Mouse (Mus musculus) forebrain, embryonic 15.5 days (tissue): ENCODE data around the gene Slc35d3. TPM values are rescaled to one million over a fixed set of nuclear protein-coding genes. Genes with fewer than 3 reads are reported as not detected.
A peak's percentile ranks its signal among the peaks of the same experiment; 100 is the strongest.

Source experiments
- ATAC-seq: fragments of 200-750 bp; cut with Nextera tagmentation; replicated peaks from 2 replicates; pipeline ENCODE4 v1.8.0; 2017; ENCODE audit warnings: mild to moderate bottlenecking, moderate TSS enrichment, moderate library complexity
- H3K27ac ChIP-seq: fragments of 300-500 bp; sonication (generic); replicated peaks from 2 replicates; pipeline ENCODE4 v1.5.1; 2015; ENCODE audit warnings: mild to moderate bottlenecking, inconsistent platforms
- H3K27me3 ChIP-seq: fragments of 300-500 bp; sonication (generic); 2 replicates; pipeline ENCODE4 v1.6.1; 2015; ENCODE audit warnings: inconsistent platforms
- H3K36me3 ChIP-seq: fragments of 300-500 bp; sonication (generic); 2 replicates; pipeline ENCODE4 v1.6.1; 2015; ENCODE audit warnings: mild to moderate bottlenecking, inconsistent platforms
- H3K4me1 ChIP-seq: fragments of 300-500 bp; sonication (generic); 2 replicates; pipeline ENCODE4 v1.6.1; 2015; ENCODE audit warnings: inconsistent platforms
- H3K4me2 ChIP-seq: fragments of 300-500 bp; sonication (generic); replicated peaks from 2 replicates; pipeline ENCODE4 v1.6.1; 2015; ENCODE audit warnings: mild to moderate bottlenecking, inconsistent platforms
- H3K4me3 ChIP-seq: fragments of 300-500 bp; sonication (generic); 2 replicates; pipeline ENCODE4 v1.5.1; 2015; ENCODE audit warnings: mild to moderate bottlenecking, inconsistent platforms
- H3K9ac ChIP-seq: fragments of 300-500 bp; sonication (generic); replicated peaks from 2 replicates; pipeline ENCODE4 v1.6.1; 2015; ENCODE audit warnings: mild to moderate bottlenecking, inconsistent platforms
- H3K9me3 ChIP-seq: fragments of 300-500 bp; sonication (generic); 2 replicates; pipeline ENCODE4 v1.6.1; 2016; ENCODE audit warnings: inconsistent platforms
- WGBS: fragments of 180-500 bp; shearing (Covaris S2); methylation state at CpG from one replicate; pipeline ENCODE4 v1.1.7; 2015; ENCODE audit warnings: mixed read lengths; 5-methylcytosine and 5-hydroxymethylcytosine counted together
- polyA plus RNA-seq: library from polyadenylated mRNA; unstranded; fragments of >200 nt; fragmentation: Nextera tagmentation; extraction: Ambion mirVana; gene quantifications from 2 replicates; pipeline ENCODE4 v1.2.1, GENCODE M21; 2015

Slc35d3 gene
- 1.2 and 1.3 TPM in 2 replicates for polyA plus RNA-seq

DNA sequence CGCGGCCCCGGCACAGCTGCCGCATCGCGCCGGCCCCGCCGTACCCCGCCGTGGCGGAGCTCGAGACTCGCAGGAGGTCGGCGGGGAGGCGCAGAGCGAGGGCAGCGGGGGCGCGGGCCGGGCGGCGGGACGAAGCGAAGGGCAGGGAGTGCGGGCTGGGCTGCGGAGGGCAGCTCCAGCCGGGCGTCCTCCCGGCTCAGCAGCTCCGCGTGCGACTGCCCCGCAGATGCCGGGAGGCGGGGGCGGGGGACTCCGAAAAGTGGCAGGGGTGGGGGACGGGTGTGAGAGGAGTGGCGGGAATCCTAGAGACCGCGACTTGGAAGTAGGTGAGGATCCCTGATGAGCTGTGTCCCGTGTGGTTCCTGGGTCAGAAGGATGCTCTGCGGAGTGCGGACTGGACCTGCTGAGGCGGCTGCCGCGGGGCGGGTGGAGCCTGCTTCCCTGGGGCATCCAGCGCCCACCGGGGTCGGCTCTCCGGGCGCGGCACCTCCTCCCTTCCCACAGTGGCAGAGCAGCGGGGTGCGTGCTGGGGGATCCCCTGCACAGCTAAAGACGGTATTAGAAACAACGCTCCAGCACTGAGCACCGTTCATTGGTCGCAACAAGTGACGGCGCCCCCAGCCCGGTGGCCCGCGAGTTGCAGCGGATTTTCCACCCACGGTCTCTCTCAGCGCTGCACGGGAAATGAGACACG, at the start of gene Slc35d3:
Gene Slc35d3 (minus strand): TSS at position 462 of the 694 bp plus-strand sequence.
- no peak within 1 kb of the TSS for H3K27ac ChIP-seq
- WGBS = under 1% methylated on average over 72 of the region's 72 CpGs
- H3K27me3 ChIP-seq = peaks cover 56% of the 10 kb centered on the region

GRCm38 (mm10) chr10:19900191-19900590, 48.9 kb upstream of the Slc35d3 start:
- no peaks in the 10 kb centered on the region for H3K36me3 ChIP-seq
- no peaks in the 10 kb centered on the region for H3K4me1 ChIP-seq
- no peak for ATAC-seq
- H3K4me2 ChIP-seq = no peak overlapping the region
- no peak overlapping the region for H3K4me3 ChIP-seq
- no peaks in the 10 kb centered on the region for H3K9me3 ChIP-seq
- no peak overlapping the region for H3K27ac ChIP-seq
- 79% methylated on average over 2 of the region's 2 CpGs for WGBS
- no peak overlapping the region for H3K9ac ChIP-seq
- no peaks in the 10 kb centered on the region for H3K27me3 ChIP-seq

More for the DNA sequence above, at the start of gene Slc35d3:
- Histone ChIP-seq H3K4me3 (peak within 1 kb of the TSS; percentile 61), H3K4me1 (peaks cover 32% of the 10 kb centered on the region), H3K9me3 (no peaks in the 10 kb centered on the region), H3K36me3 (no peaks in the 10 kb centered on the region), H3K9ac (peak within 1 kb of the TSS; percentile 52), H3K4me2 (peak within 1 kb of the TSS; percentile 100)
- peak; percentile 67 for ATAC-seq

- ATAC-seq = peak; percentile 46; the same call in 1 of the 2 replicates
These were observed 42.7 kb upstream of the Slc35d3 start for GRCm38 (mm10) chr10:19893976-19894375.

GRCm38 (mm10) chr10:19893146-19893545, 41.9 kb upstream of the Slc35d3 start:
- no peaks in the 10 kb centered on the region for H3K27me3 ChIP-seq
- no peak overlapping the region for H3K4me3 ChIP-seq
- ATAC-seq = no peak
- no peaks in the 10 kb centered on the region for H3K9me3 ChIP-seq
- no peak overlapping the region for H3K4me2 ChIP-seq
- no peaks in the 10 kb centered on the region for H3K4me1 ChIP-seq
- H3K27ac ChIP-seq = no peak overlapping the region
- no peak overlapping the region for H3K9ac ChIP-seq
- 69% methylated on average over 6 of the region's 6 CpGs for WGBS
- no peaks in the 10 kb centered on the region for H3K36me3 ChIP-seq

More at GRCm38 (mm10) chr10:19893976-19894375, 42.7 kb upstream of the Slc35d3 start:
- Histone ChIP-seq H3K9me3 (no peaks in the 10 kb centered on the region), H3K4me2 (no peak overlapping the region), H3K27ac (no peak overlapping the region), H3K9ac (no peak overlapping the region), H3K4me3 (no peak overlapping the region), H3K4me1 (no peaks in the 10 kb centered on the region), H3K27me3 (no peaks in the 10 kb centered on the region), H3K36me3 (no peaks in the 10 kb centered on the region)
- whole genome bisulfite sequencing = 19% methylated on average over 4 of the region's 4 CpGs

GRCm38 (mm10) chr10:19891686-19892085, 40.4 kb upstream of the Slc35d3 start:
- H3K36me3 ChIP-seq = no peaks in the 10 kb centered on the region
- no peak for ATAC-seq
- no peak overlapping the region for H3K4me3 ChIP-seq
- H3K4me1 ChIP-seq = no peaks in the 10 kb centered on the region
- H3K9me3 ChIP-seq = no peaks in the 10 kb centered on the region
- H3K27ac ChIP-seq = no peak overlapping the region
- 47% methylated on average over 3 of the region's 3 CpGs for WGBS
- H3K9ac ChIP-seq = no peak overlapping the region
- no peak overlapping the region for H3K4me2 ChIP-seq
- no peaks in the 10 kb centered on the region for H3K27me3 ChIP-seq

- Histone ChIP-seq H3K27me3 (no peaks in the 10 kb centered on the region), H3K27ac (no peak overlapping the region), H3K4me2 (no peak overlapping the region), H3K9me3 (no peaks in the 10 kb centered on the region), H3K4me1 (no peaks in the 10 kb centered on the region), H3K9ac (no peak overlapping the region), H3K36me3 (no peaks in the 10 kb centered on the region), H3K4me3 (no peak overlapping the region)
- WGBS = 78% methylated on average over 3 of the region's 3 CpGs
- ATAC-seq = no peak
These were observed 38.6 kb upstream of the Slc35d3 start for GRCm38 (mm10) chr10:19889908-19890307.

- no peak overlapping the region for H3K9ac ChIP-seq
- no peaks in the 10 kb centered on the region for H3K4me1 ChIP-seq
- no peaks in the 10 kb centered on the region for H3K9me3 ChIP-seq
- no peaks in the 10 kb centered on the region for H3K27me3 ChIP-seq
- 89% methylated on average over 3 of the region's 3 CpGs for WGBS
- no peak overlapping the region for H3K4me3 ChIP-seq
- no peaks in the 10 kb centered on the region for H3K36me3 ChIP-seq
- H3K27ac ChIP-seq = no peak overlapping the region
- H3K4me2 ChIP-seq = no peak overlapping the region
- no peak for ATAC-seq
These were observed 35.0 kb upstream of the Slc35d3 start for GRCm38 (mm10) chr10:19886249-19886648.

DNA sequence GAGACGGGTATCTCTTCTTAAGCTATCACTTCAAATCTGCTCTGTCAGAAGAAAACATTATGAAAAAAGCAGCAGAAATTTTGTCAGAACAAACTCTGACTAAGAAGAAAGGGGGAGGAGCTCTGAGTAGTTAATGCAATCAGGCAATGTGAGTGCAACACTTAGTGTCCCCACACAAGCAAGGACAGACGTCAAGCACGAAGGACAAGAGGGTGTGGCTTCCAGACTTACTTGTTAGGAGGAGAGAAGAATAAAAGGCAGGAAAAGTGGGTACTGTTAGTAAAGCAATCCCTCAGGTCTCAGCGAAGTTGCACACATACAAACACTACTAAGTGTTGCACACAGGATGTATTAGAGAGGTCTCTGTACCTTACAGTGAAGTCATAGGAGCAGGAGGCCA, 33.1 kb upstream of the Slc35d3 start:
- no peak overlapping the region for H3K9ac ChIP-seq
- no peak overlapping the region for H3K4me2 ChIP-seq
- no peaks in the 10 kb centered on the region for H3K27me3 ChIP-seq
- no peaks in the 10 kb centered on the region for H3K36me3 ChIP-seq
- H3K9me3 ChIP-seq = no peaks in the 10 kb centered on the region
- no peak overlapping the region for H3K27ac ChIP-seq
- WGBS = 82% methylated on average over 4 of the region's 4 CpGs
- H3K4me3 ChIP-seq = no peak overlapping the region
- ATAC-seq = no peak
- no peaks in the 10 kb centered on the region for H3K4me1 ChIP-seq

DNA sequence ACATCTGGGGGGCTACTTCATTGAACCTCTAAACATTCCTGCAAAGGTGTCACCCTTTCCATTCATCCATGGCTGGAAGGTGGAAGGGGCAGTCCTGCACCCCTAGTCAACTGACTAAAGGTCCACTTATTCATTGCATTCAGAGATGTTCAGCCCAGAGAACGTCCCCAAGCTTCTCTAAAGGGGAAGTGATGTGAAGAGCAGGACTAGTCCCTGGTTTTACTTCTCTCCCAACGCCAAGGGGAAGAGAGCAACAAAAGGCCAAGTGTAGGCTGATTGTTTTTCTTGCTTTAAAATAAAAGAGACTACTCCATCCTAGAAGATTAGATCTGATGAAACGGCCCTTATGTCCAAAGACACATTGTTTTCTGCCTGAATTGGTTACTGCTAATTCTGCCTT, 29.2 kb upstream of the Slc35d3 start:
- Histone ChIP-seq H3K4me2 (no peak overlapping the region), H3K4me1 (no peaks in the 10 kb centered on the region), H3K4me3 (no peak overlapping the region), H3K9me3 (no peaks in the 10 kb centered on the region), H3K36me3 (no peaks in the 10 kb centered on the region), H3K27ac (no peak overlapping the region), H3K27me3 (no peaks in the 10 kb centered on the region), H3K9ac (no peak overlapping the region)
- no peak for ATAC-seq
- WGBS = 67% methylated on average over 3 of the region's 3 CpGs

DNA sequence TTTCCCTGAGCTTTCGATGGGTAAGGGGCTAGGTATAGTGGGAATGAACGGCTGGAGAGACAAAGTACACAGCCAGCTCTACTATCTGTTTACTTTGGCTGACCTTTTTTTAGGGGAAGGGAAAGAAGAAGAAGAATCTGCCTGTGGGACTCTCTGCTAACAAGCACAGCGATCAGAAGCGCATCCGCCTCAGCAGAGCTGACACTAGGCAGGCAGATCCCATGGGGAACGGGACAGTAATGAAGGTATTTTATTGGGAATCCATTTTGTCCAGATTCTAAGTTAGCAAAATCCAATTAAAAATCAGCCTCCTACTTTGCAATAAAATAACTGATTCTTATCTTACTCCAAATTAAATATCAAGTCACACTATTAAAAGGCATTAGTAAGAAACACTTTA, 27.9 kb upstream of the Slc35d3 start:
- Histone ChIP-seq H3K4me2 (no peak overlapping the region), H3K9ac (no peak overlapping the region), H3K27ac (no peak overlapping the region), H3K9me3 (no peaks in the 10 kb centered on the region), H3K4me1 (no peaks in the 10 kb centered on the region), H3K4me3 (no peak overlapping the region), H3K27me3 (no peaks in the 10 kb centered on the region), H3K36me3 (no peaks in the 10 kb centered on the region)
- WGBS = 86% methylated on average over 6 of the region's 6 CpGs
- ATAC-seq = no peak

GRCm38 (mm10) chr10:19877679-19878078, 26.4 kb upstream of the Slc35d3 start:
- Histone ChIP-seq H3K27ac (no peak overlapping the region), H3K9me3 (no peaks in the 10 kb centered on the region), H3K4me2 (no peak overlapping the region), H3K4me3 (no peak overlapping the region), H3K27me3 (no peaks in the 10 kb centered on the region), H3K36me3 (no peaks in the 10 kb centered on the region), H3K9ac (no peak overlapping the region), H3K4me1 (no peaks in the 10 kb centered on the region)
- WGBS = 83% methylated on average over 9 of the region's 9 CpGs
- ATAC-seq = no peak

GRCm38 (mm10) chr10:19877257-19877656, 26.0 kb upstream of the Slc35d3 start:
- no peak overlapping the region for H3K4me2 ChIP-seq
- WGBS = 89% methylated on average over 8 of the region's 8 CpGs
- H3K27ac ChIP-seq = no peak overlapping the region
- ATAC-seq = no peak
- H3K27me3 ChIP-seq = no peaks in the 10 kb centered on the region
- no peak overlapping the region for H3K4me3 ChIP-seq
- no peak overlapping the region for H3K9ac ChIP-seq
- H3K9me3 ChIP-seq = no peaks in the 10 kb centered on the region
- H3K36me3 ChIP-seq = no peaks in the 10 kb centered on the region
- no peaks in the 10 kb centered on the region for H3K4me1 ChIP-seq

DNA sequence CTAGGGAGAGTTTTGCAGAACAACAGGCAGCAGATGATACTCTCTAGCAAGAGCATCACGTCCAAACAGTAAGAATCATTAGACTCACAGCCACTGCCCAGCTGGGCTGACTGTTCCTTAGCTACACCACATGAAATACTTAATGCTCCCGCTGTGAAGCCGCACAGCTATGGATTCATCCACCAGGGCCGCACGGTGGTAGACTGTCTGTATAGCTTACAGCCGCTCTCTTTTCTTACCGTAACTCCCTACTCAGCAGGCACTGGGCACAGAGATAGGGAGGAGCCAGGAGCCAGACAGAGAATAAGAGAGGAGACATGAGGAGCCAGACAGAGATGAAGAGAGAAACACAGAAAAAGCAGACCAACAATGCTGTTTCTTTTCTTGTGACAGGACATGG, 25.4 kb upstream of the Slc35d3 start:
- Histone ChIP-seq H3K27me3 (no peaks in the 10 kb centered on the region), H3K4me3 (no peak overlapping the region), H3K36me3 (no peaks in the 10 kb centered on the region), H3K4me2 (no peak overlapping the region), H3K9me3 (no peaks in the 10 kb centered on the region), H3K9ac (no peak overlapping the region), H3K27ac (no peak overlapping the region), H3K4me1 (no peaks in the 10 kb centered on the region)
- 0 out of 2 replicates have a peak, but pooled peaks have one; percentile 43 for ATAC-seq
- 51% methylated on average over 7 of the region's 7 CpGs for WGBS
